Mouse (Mus musculus): ENCODE measurements around the gene Spg7. TPM values are rescaled to one million over a fixed set of nuclear protein-coding genes. Genes with fewer than 3 reads are reported as not detected.
"Not testable (repeated sequence)": the region's sequence is repeated elsewhere in the genome, so short reads cannot be mapped to it uniquely, and the experiment has no call there.

Gene Spg7
- polyA plus RNA-seq, 1 experiment from 2014 or later = 61.0 TPM

- Histone ChIP-seq H3K27ac (peak within 1 kb of the TSS; percentile 96), H3K9me3 (no peaks in the 10 kb centered on the region), H3K4me2 (replicated peaks) (peak within 1 kb of the TSS; percentile 79), H3K4me3 (peak within 1 kb of the TSS; percentile 100), H3K9ac (peak within 1 kb of the TSS; percentile 99), H3K27me3 (replicated peaks) (no peaks in the 10 kb centered on the region), H3K4me1 (peaks cover 34% of the 10 kb centered on the region), H3K36me3 (no peaks in the 10 kb centered on the region; the same call in 1 of the 2 replicates)
- 0% methylated on average over 89 of the region's 91 CpGs for WGBS
- peak; percentile 97 for ATAC-seq (ENCODE audit: low FRiP score, low read depth)
These were observed 20.4 kb upstream of the Spg7 start, which contains the start of gene Ankrd11 for GRCm38 (mm10) chr8:123042158-123042973. Gene Ankrd11, minus strand, starts transcription at chr8:123042277.

GRCm38 (mm10) chr8:123042974-123043625 lies 19.6 kb upstream of the Spg7 start:
- no peaks in the 10 kb centered on the region for H3K9me3 ChIP-seq
- H3K9ac ChIP-seq = peak overlapping the region; percentile 90
- peak overlapping the region; percentile 96 for H3K27ac ChIP-seq
- no peak for ATAC-seq (ENCODE audit: low FRiP score, low read depth)
- no peaks in the 10 kb centered on the region for H3K27me3 ChIP-seq (replicated peaks)
- 24% methylated on average over 22 of the region's 22 CpGs for WGBS
- peaks cover 31% of the 10 kb centered on the region for H3K4me1 ChIP-seq
- H3K36me3 ChIP-seq = no peaks in the 10 kb centered on the region; the same call in 1 of the 2 replicates
- H3K4me3 ChIP-seq = peak overlapping the region; percentile 100
- H3K4me2 ChIP-seq (replicated peaks) = peak overlapping the region; percentile 79

GRCm38 (mm10) chr8:123043941-123044340 lies 18.8 kb upstream of the Spg7 start:
- Histone ChIP-seq H3K4me3 (no peak overlapping the region), H3K27me3 (replicated peaks) (no peaks in the 10 kb centered on the region), H3K36me3 (no peaks in the 10 kb centered on the region; the same call in 1 of the 2 replicates), H3K9me3 (no peaks in the 10 kb centered on the region), H3K4me1 (peaks cover 31% of the 10 kb centered on the region), H3K9ac (no peak overlapping the region), H3K27ac (no peak overlapping the region), H3K4me2 (replicated peaks) (peak overlapping the region; percentile 79; the same call in 1 of the 2 replicates)
- ATAC-seq (ENCODE audit: low FRiP score, low read depth) = no peak
- 88% methylated on average over 3 of the region's 3 CpGs for WGBS

GRCm38 (mm10) chr8:123044743-123045425 lies 17.9 kb upstream of the Spg7 start:
- not testable (repeated sequence) for H3K9me3 ChIP-seq; H3K27ac ChIP-seq; H3K4me3 ChIP-seq; H3K36me3 ChIP-seq; H3K9ac ChIP-seq; H3K4me2 ChIP-seq (replicated peaks); H3K27me3 ChIP-seq (replicated peaks); ATAC-seq (ENCODE audit: low FRiP score, low read depth)
- 94% methylated on average over 23 of the region's 23 CpGs for WGBS
- H3K4me1 ChIP-seq = peaks cover 22% of the 10 kb centered on the region

- no peaks in the 10 kb centered on the region for H3K9me3 ChIP-seq
- no peak overlapping the region for H3K4me2 ChIP-seq (replicated peaks)
- H3K27ac ChIP-seq = no peak overlapping the region
- 79% methylated on average over 4 of the region's 4 CpGs for WGBS
- H3K9ac ChIP-seq = no peak overlapping the region
- no peaks in the 10 kb centered on the region for H3K27me3 ChIP-seq (replicated peaks)
- no peak overlapping the region for H3K4me3 ChIP-seq
- no peaks in the 10 kb centered on the region; the same call in 1 of the 2 replicates for H3K36me3 ChIP-seq
- ATAC-seq (ENCODE audit: low FRiP score, low read depth) = no peak
- peaks cover 10% of the 10 kb centered on the region for H3K4me1 ChIP-seq
These were observed 16.0 kb upstream of the Spg7 start for GRCm38 (mm10) chr8:123046706-123047105.

- H3K4me2 ChIP-seq (replicated peaks) = no peak overlapping the region
- no peaks in the 10 kb centered on the region; the same call in 1 of the 2 replicates for H3K36me3 ChIP-seq
- H3K27ac ChIP-seq = no peak overlapping the region
- peaks cover 10% of the 10 kb centered on the region for H3K4me1 ChIP-seq
- no peak overlapping the region for H3K4me3 ChIP-seq
- H3K27me3 ChIP-seq (replicated peaks) = no peaks in the 10 kb centered on the region
- no peaks in the 10 kb centered on the region for H3K9me3 ChIP-seq
- WGBS = 94% methylated on average over 7 of the region's 7 CpGs
- no peak overlapping the region for H3K9ac ChIP-seq
- ATAC-seq (ENCODE audit: low FRiP score, low read depth) = no peak
These were observed 14.9 kb upstream of the Spg7 start for GRCm38 (mm10) chr8:123047827-123048226.

- ATAC-seq (ENCODE audit: low FRiP score, low read depth) = no peak
- Histone ChIP-seq H3K4me2 (replicated peaks) (no peak overlapping the region), H3K4me1 (peaks cover 6% of the 10 kb centered on the region), H3K27ac (no peak overlapping the region), H3K9ac (no peak overlapping the region), H3K36me3 (no peaks in the 10 kb centered on the region; the same call in 1 of the 2 replicates), H3K4me3 (no peak overlapping the region), H3K9me3 (no peaks in the 10 kb centered on the region), H3K27me3 (replicated peaks) (no peaks in the 10 kb centered on the region)
- 90% methylated on average over 7 of the region's 7 CpGs for WGBS
These were observed 14.3 kb upstream of the Spg7 start for GRCm38 (mm10) chr8:123048402-123048801.

- Histone ChIP-seq H3K27me3 (replicated peaks) (no peaks in the 10 kb centered on the region), H3K4me2 (replicated peaks) (no peak overlapping the region), H3K4me3 (no peak overlapping the region), H3K9ac (no peak overlapping the region), H3K36me3 (no peaks in the 10 kb centered on the region), H3K4me1 (no peaks in the 10 kb centered on the region), H3K9me3 (no peaks in the 10 kb centered on the region), H3K27ac (no peak overlapping the region)
- no peak for ATAC-seq (ENCODE audit: low FRiP score, low read depth)
- WGBS = 76% methylated on average over 5 of the region's 5 CpGs
These were observed 11.3 kb upstream of the Spg7 start for GRCm38 (mm10) chr8:123051458-123051857.

GRCm38 (mm10) chr8:123064072-123064471 lies 1.3 kb downstream of the Spg7 start:
- H3K36me3 ChIP-seq = no peaks in the 10 kb centered on the region; the same call in 1 of the 2 replicates
- no peaks in the 10 kb centered on the region for H3K27me3 ChIP-seq (replicated peaks)
- H3K4me2 ChIP-seq (replicated peaks) = peak overlapping the region; percentile 78
- WGBS = 62% methylated on average over 4 of the region's 4 CpGs
- H3K4me1 ChIP-seq = peaks cover 27% of the 10 kb centered on the region
- ATAC-seq (ENCODE audit: low FRiP score, low read depth) = no peak
- H3K9me3 ChIP-seq = no peaks in the 10 kb centered on the region
- no peak overlapping the region for H3K4me3 ChIP-seq
- no peak overlapping the region for H3K9ac ChIP-seq
- H3K27ac ChIP-seq = no peak overlapping the region

GRCm38 (mm10) chr8:123064809-123065213 lies 2.1 kb downstream of the Spg7 start:
- ATAC-seq (ENCODE audit: low FRiP score, low read depth) = peak; percentile 48
- H3K4me2 ChIP-seq (replicated peaks) = peak overlapping the region; percentile 78
- peak overlapping the region; percentile 79 for H3K9ac ChIP-seq
- H3K4me3 ChIP-seq = peak overlapping the region; percentile 76
- peaks cover 27% of the 10 kb centered on the region for H3K4me1 ChIP-seq
- peak overlapping the region; percentile 57 for H3K27ac ChIP-seq
- H3K36me3 ChIP-seq = no peaks in the 10 kb centered on the region; the same call in 1 of the 2 replicates
- 2% methylated on average over 14 of the region's 14 CpGs for WGBS
- H3K9me3 ChIP-seq = no peaks in the 10 kb centered on the region
- no peaks in the 10 kb centered on the region for H3K27me3 ChIP-seq (replicated peaks)

- peak; percentile 97 for ATAC-seq (ENCODE audit: low FRiP score, low read depth)
- Histone ChIP-seq H3K4me1 (peaks cover 27% of the 10 kb centered on the region), H3K4me3 (peak overlapping the region; percentile 76), H3K9ac (peak overlapping the region; percentile 79), H3K27ac (peak overlapping the region; percentile 69), H3K27me3 (replicated peaks) (no peaks in the 10 kb centered on the region), H3K36me3 (no peaks in the 10 kb centered on the region; the same call in 1 of the 2 replicates), H3K9me3 (no peaks in the 10 kb centered on the region), H3K4me2 (replicated peaks) (peak overlapping the region; percentile 78)
- WGBS = under 1% methylated on average over 82 of the region's 84 CpGs
These were observed 2.7 kb downstream of the Spg7 start for GRCm38 (mm10) chr8:123065214-123066100.
